Mouse (Mus musculus) liver, adult 2 months (tissue): Measurements from ENCODE around the gene Unk.

Experiments used
- CTCF ChIP-seq: fragments of 200-500 bp; IDR thresholded peaks from 2 replicates; pipeline ENCODE4 v1.5.1; 2011; ENCODE audit warnings: low read depth, low read length, control low read depth
- POLR2A ChIP-seq: fragments of 200-500 bp; IDR thresholded peaks from 2 replicates; pipeline ENCODE4 v1.6.1; 2011; ENCODE audit warnings: low read length, control low read depth; ENCODE audit not compliant: insufficient read depth; ENCODE audit errors: extremely low read depth

- TF ChIP-seq CTCF (peak; percentile 90), POLR2A (0 out of 2 replicates have a peak, but pooled peaks have one; percentile 23)
Measured at GRCm38 (mm10) chr11:116087194-116088130, 57.3 kb downstream of the Unk start.
